Mouse (Mus musculus) cerebellum, adult 2 months (tissue): Measurements from ENCODE around the gene Myo16. TPM values are rescaled to one million over a fixed set of nuclear protein-coding genes. Genes with fewer than 3 reads are reported as not detected.

Experiments used
- DNase-seq, 2 experiments: peaks; one replicate each; pipeline ENCODE4 v3.0.0; 2021
- H3K27ac ChIP-seq: fragments of 200-500 bp; 2 replicates; pipeline ENCODE4 v1.5.1; 2012; ENCODE audit warnings: low read length, control low read depth, inconsistent platforms; ENCODE audit not compliant: insufficient read depth
- H3K27me3 ChIP-seq: fragments of 200-500 bp; 2 replicates; pipeline ENCODE4 v1.6.1; 2012; ENCODE audit warnings: inconsistent platforms, mild to moderate bottlenecking, low read length, moderate library complexity; ENCODE audit not compliant: control insufficient read depth, insufficient read depth
- H3K4me1 ChIP-seq: fragments of 200-500 bp; 2 replicates; pipeline ENCODE4 v1.6.1; 2011; ENCODE audit warnings: low read length; ENCODE audit not compliant: control insufficient read depth, insufficient read depth
- H3K4me3 ChIP-seq: fragments of 200-500 bp; replicated peaks from 2 replicates; pipeline ENCODE3; 2011; ENCODE audit warnings: mild to moderate bottlenecking, low read depth, low read length, control low read depth; ENCODE audit not compliant: insufficient read depth
- CTCF ChIP-seq: fragments of 200-500 bp; IDR thresholded peaks from 2 replicates; pipeline ENCODE4 v1.5.1; 2011; ENCODE audit warnings: low read depth, mild to moderate bottlenecking, control low read depth, low read length, moderate library complexity, borderline replicate concordance; ENCODE audit not compliant: insufficient read depth
- POLR2A ChIP-seq: fragments of 200-500 bp; IDR thresholded peaks from 2 replicates; pipeline ENCODE4 v1.6.1; 2011; ENCODE audit warnings: low read length, control low read depth, borderline replicate concordance; ENCODE audit not compliant: insufficient read depth
- WGBS: fragments of 180-500 bp; shearing (Covaris S2); methylation state at CpG from one replicate; pipeline ENCODE4 v1.1.7; 2018; 5-methylcytosine and 5-hydroxymethylcytosine counted together
- polyA plus RNA-seq: library from polyadenylated mRNA; depleted of rRNA; stranded (reverse); fragments of >200 nt; gene quantifications from 2 replicates; pipeline ENCODE4 v1.2.3, GENCODE M21; 2012

Myo16 gene
- polyA plus RNA-seq, 1 experiment: 10.3 TPM

GRCm38 (mm10) chr8:10190607-10191006 is 36.9 kb downstream of the Myo16 start:
- 95% methylated on average over 6 of the region's 6 CpGs for WGBS
- Histone ChIP-seq H3K27ac (no peak overlapping the region), H3K4me3 (no peak overlapping the region), H3K4me1 (no peaks in the 10 kb centered on the region), H3K27me3 (no peaks in the 10 kb centered on the region)
- TF ChIP-seq CTCF (no peak), POLR2A (no peak)
- no peak for DNase-seq

DNA sequence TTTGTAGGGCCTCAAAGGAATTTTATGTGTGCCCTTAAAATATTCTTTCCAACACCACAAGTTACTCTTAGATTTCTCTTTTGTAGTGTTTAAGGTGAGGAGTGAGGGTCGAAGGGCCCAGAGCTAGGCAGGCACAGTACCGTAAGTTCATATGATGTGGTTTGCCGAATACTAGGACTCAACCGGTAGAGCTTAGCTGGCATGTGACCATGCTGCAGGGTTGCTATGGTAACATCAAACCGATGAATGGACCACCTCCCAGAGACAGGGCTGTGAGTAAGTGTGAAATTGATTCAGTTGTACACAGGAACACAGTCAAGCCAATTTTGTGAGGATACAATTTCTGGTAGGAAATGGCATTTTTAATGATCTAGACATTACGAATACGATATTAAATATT is 44.5 kb downstream of the Myo16 start:
- no peak overlapping the region for H3K4me3 ChIP-seq
- TF ChIP-seq CTCF: no peak
- no peak for TF ChIP-seq POLR2A
- H3K27ac ChIP-seq: no peak overlapping the region
- H3K4me1 ChIP-seq: no peaks in the 10 kb centered on the region
- 34% methylated on average over 7 of the region's 7 CpGs for WGBS
- H3K27me3 ChIP-seq: no peaks in the 10 kb centered on the region; the same call in 1 of the 2 replicates
- DNase-seq: no peak

- Histone ChIP-seq H3K27me3 (no peaks in the 10 kb centered on the region; the same call in 1 of the 2 replicates), H3K4me1 (no peaks in the 10 kb centered on the region), H3K27ac (no peak overlapping the region), H3K4me3 (no peak overlapping the region)
- peak in 1 of 2 experiments; percentile 18 for DNase-seq
- no peak for TF ChIP-seq POLR2A
- no peak for TF ChIP-seq CTCF
- 7% methylated on average over 5 of the region's 5 CpGs for WGBS
Measured at GRCm38 (mm10) chr8:10199301-10199700, 45.6 kb downstream of the Myo16 start.

GRCm38 (mm10) chr8:10200042-10200441 is 46.3 kb downstream of the Myo16 start:
- Histone ChIP-seq H3K4me1 (no peaks in the 10 kb centered on the region), H3K27me3 (no peaks in the 10 kb centered on the region; the same call in 1 of the 2 replicates), H3K27ac (no peak overlapping the region), H3K4me3 (no peak overlapping the region)
- WGBS: 56% methylated on average over 8 of the region's 8 CpGs
- TF ChIP-seq POLR2A (no peak), CTCF (no peak)
- no peak for DNase-seq

DNA sequence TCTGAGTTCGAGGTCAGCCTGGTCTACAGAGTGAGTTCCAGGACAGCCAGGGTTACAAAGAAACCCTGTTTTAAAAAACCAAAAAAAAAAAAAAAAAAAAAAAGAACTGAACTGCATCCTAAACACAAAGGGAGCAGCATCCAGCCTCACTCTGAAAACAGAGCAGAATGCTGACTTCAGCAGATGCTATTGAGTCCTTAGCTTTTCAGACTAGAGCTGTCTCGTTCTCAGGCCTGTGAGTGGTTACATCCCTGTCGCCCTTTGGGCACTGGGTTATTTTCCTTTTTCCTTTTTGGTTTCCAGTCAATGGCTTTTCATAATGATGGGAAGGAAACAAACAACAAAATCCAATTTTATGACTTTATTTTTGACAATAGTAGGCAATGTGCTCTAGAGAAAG is 61.3 kb downstream of the Myo16 start:
- Histone ChIP-seq H3K4me1 (no peaks in the 10 kb centered on the region), H3K4me3 (no peak overlapping the region), H3K27me3 (no peaks in the 10 kb centered on the region), H3K27ac (no peak overlapping the region)
- TF ChIP-seq POLR2A (no peak), CTCF (no peak)
- DNase-seq: no peak
- WGBS: 88% methylated on average over 3 of the region's 3 CpGs

DNA sequence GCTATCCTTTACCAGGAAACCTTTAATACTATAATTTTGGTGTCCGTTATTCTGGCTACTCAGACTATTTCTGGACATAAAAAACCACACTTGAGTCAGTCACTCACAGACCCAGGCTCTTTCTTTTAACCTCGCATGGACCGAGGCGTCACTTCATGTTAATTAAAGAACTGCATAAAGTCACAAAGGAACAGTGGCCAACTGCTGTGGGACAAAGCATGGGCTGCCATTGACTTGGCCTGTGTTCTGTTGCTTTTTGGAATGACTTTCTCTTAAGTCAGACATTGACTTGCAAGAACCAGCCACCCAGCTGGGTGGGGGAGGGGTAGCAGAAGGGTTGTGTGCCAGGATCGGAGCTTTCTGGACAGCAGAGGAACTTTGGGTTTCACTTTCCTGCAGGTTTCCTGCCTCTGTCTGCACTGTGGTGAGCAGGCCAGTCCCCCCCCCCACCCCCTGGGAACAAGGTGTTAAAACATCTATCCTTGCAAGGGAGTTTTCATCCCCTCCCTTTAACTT is 66.1 kb downstream of the Myo16 start:
- WGBS: 40% methylated on average over 5 of the region's 5 CpGs
- Histone ChIP-seq H3K27me3 (no peaks in the 10 kb centered on the region), H3K4me3 (no peak overlapping the region), H3K4me1 (no peaks in the 10 kb centered on the region), H3K27ac (no peak overlapping the region)
- no peak for TF ChIP-seq CTCF
- DNase-seq: no peak

- Histone ChIP-seq H3K4me1 (no peaks in the 10 kb centered on the region), H3K27ac (no peak overlapping the region), H3K4me3 (no peak overlapping the region), H3K27me3 (no peaks in the 10 kb centered on the region)
- WGBS: 77% methylated on average over 2 of the region's 2 CpGs
- no peak for DNase-seq
- no peak for TF ChIP-seq POLR2A
- no peak for TF ChIP-seq CTCF
Measured at GRCm38 (mm10) chr8:10222770-10223169, 69.1 kb downstream of the Myo16 start.

DNA sequence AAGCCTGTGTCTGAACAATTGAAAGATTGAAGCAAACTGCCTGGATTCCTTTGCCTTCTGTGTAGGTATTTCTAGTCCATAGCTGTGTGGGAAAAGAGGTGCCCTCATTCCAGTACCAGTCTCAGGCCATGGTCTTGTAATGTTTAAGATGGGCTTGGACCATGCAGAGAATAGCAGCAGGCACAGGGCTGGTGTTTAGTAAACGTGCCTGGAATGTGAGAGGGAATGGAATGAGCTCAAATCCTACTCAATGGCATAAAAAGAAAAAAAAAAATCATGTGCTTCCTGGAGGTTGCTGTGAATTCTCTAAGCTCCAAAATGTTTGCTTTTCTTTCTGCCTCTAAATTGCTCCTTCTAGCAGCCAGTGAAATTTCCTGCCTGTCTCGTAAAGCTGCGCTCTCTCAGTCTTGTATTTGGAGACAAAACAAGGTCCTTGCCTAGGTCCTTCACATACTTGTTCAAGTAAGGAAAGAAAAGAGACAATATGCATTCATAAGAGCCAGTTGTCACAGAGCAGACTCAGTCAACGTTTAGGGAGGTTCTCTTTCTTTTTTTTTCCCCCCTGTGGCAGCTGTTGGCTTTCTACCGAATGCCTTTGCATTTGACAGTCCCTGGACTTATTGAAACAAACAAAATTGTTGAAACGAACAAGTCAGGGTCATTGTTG is 70.0 kb downstream of the Myo16 start:
- Histone ChIP-seq H3K4me3 (no peak overlapping the region), H3K4me1 (no peaks in the 10 kb centered on the region), H3K27ac (no peak overlapping the region), H3K27me3 (no peaks in the 10 kb centered on the region)
- no peak for TF ChIP-seq POLR2A
- no peak for TF ChIP-seq CTCF
- DNase-seq: no peak
- 51% methylated on average over 6 of the region's 6 CpGs for WGBS
